In the genomic region with DNA sequence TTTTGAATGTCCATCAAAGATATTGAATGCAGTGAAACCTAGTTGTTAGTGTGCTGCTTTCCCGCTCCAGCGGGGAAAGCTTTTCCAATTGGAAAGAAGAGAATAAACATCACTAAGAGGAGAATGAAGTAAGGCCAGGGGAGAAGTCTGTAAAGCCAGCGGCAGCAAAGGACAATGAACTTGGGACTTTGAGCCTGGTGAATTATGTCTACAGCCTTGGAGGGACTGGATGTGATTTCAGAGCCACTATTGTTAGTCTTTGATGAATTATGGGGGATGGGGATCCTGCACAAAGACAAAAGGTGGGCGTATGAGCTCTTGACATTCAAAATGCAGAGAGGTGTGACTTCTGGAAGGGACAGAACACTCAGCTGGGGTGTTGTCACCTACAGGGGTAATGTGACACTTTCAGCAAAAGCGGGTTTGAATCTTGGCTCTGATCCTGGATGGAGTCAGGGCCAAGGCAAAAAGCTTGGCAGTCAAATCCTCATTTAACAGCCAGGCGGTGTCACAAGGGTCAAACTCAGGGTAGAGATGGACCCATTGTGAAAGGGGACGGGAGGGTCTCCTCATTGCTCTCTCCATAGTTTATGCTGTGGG, we compare ENCODE assay signal across 16 mouse cellular contexts. TPM values are rescaled to one million over a fixed set of nuclear protein-coding genes. Genes with fewer than 3 reads are reported as not detected.
A peak's percentile ranks its signal among the peaks of the same experiment; 100 is the strongest.
DNase-seq lines count a peak whose midpoint lies in the region; ATAC-seq lines count a peak whose summit lies in the region.
"Had no signal": no experiment of that assay in that cellular context is flagged by ENCODE, and none has a peak within 500 bp of the region (broad histone marks: within the 10 kb centered on the region; RNA-seq: fewer than 3 reads in every experiment).

No protein-coding gene starts in this region.

- intact Hi-C loops in heart, postnatal 10 days (cut with DNase I): no loop called here

- no peaks in the 10 kb centered on the region for H3K36me3 ChIP-seq in kidney, embryonic 16.5 days (ENCODE audit: insufficient read depth, low read length)
- H3K36me3 ChIP-seq in embryonic facial prominence, embryonic 10.5 days (replicated peaks): no peaks in the 10 kb centered on the region
- H3K36me3 ChIP-seq: embryonic facial prominence, embryonic 12.5 days; G1E; heart, embryonic 13.5 days; midbrain, embryonic 15.5 days had no signal

- H3K9me3 ChIP-seq in kidney, embryonic 16.5 days (ENCODE audit: low read length): 0 out of 2 replicates have a peak, but pooled peaks cover 2% of the 10 kb centered on the region
- no peaks in the 10 kb centered on the region for H3K9me3 ChIP-seq in embryonic facial prominence, embryonic 10.5 days
- H3K9me3 ChIP-seq: embryonic facial prominence, embryonic 12.5 days; G1E; heart, embryonic 13.5 days; midbrain, embryonic 15.5 days had no signal

- no peak for ATAC-seq in kidney, embryonic 16.5 days (ENCODE audit: low FRiP score, low TSS enrichment)
- ATAC-seq: hindbrain, embryonic 16.5 days; midbrain, embryonic 15.5 days had no signal

- WGBS in kidney, embryonic 16.5 days: 74% methylated on average over 7 of the region's 7 CpGs
- WGBS in large intestine, adult 2 months: 36% methylated on average over 7 of the region's 7 CpGs
- 88% methylated on average over 7 of the region's 7 CpGs for whole genome bisulfite sequencing in embryonic facial prominence, embryonic 10.5 days

- no peak overlapping the region for H3K4me2 ChIP-seq in kidney, embryonic 16.5 days (replicated peaks; ENCODE audit: low read depth, low read length)
- H3K4me2 ChIP-seq: embryonic facial prominence, embryonic 12.5 days; heart, embryonic 13.5 days; midbrain, embryonic 15.5 days had no signal

- peak; percentile 17 to 21 for DNase-seq in cerebellum, postnatal 10 days
- DNase-seq in cerebellum, postnatal 4 days (ENCODE audit: low spot score in 2 of 2): no peak
- DNase-seq in kidney, adult 8-10 months: peak; percentile 50 to 64
- peak; percentile 69 to 79 for DNase-seq in heart, postnatal 10 days
- peak; percentile 16 for DNase-seq in large intestine, adult 2 months (ENCODE audit: low read depth, low spot score)
- DNase-seq in embryonic facial prominence, embryonic 10.5 days (ENCODE audit: low spot score): no peak
- DNase-seq: B cell, adult 2 months; lung, adult 2 months; retina, postnatal 1 day had no signal

- H3K27me3 ChIP-seq in kidney, embryonic 16.5 days (ENCODE audit: insufficient read depth, low read length): no peaks in the 10 kb centered on the region
- H3K27me3 ChIP-seq in embryonic facial prominence, embryonic 10.5 days (replicated peaks; ENCODE audit: low read depth, poor library complexity, severe bottlenecking): no peaks in the 10 kb centered on the region
- H3K27me3 ChIP-seq: embryonic facial prominence, embryonic 12.5 days; heart, embryonic 13.5 days; midbrain, embryonic 15.5 days had no signal

- H3K4me1 ChIP-seq in kidney, embryonic 16.5 days (ENCODE audit: insufficient read depth, low read length): peaks cover 4% of the 10 kb centered on the region
- H3K4me1 ChIP-seq in embryonic facial prominence, embryonic 10.5 days: peaks cover 15% of the 10 kb centered on the region

- no peak overlapping the region for H3K9ac ChIP-seq in kidney, embryonic 16.5 days (replicated peaks; ENCODE audit: low read length)
- H3K9ac ChIP-seq: embryonic facial prominence, embryonic 12.5 days; heart, embryonic 13.5 days; midbrain, embryonic 15.5 days had no signal

- no peak overlapping the region for H3K27ac ChIP-seq in kidney, embryonic 16.5 days (ENCODE audit: low read length)
- no peak overlapping the region for H3K27ac ChIP-seq in embryonic facial prominence, embryonic 10.5 days (replicated peaks)
- H3K27ac ChIP-seq: embryonic facial prominence, embryonic 12.5 days; heart, embryonic 13.5 days; macrophage; midbrain, embryonic 15.5 days had no signal

- H3K4me3 ChIP-seq in kidney, embryonic 16.5 days (ENCODE audit: low read length): no peak overlapping the region
- H3K4me3 ChIP-seq in embryonic facial prominence, embryonic 10.5 days: no peak overlapping the region
- H3K4me3 ChIP-seq: embryonic facial prominence, embryonic 12.5 days; heart, embryonic 13.5 days; midbrain, embryonic 15.5 days had no signal

RNA-seq across cellular contexts. Expression of gene Unc5cl, which starts 46.2 kb away (rescaled TPM):
- 8.3 and 8.8 TPM in 2 replicates for polyA plus RNA-seq in kidney, embryonic 16.5 days (2015; fragmentation: Nextera tagmentation; extraction: Ambion mirVana)
- total RNA-seq in heart, postnatal 10 days (2021): under 1 TPM in 1 of 2 experiments, not detected in 1; 0.72 TPM
- 48.7 and 88.8 TPM in 2 replicates for polyA plus RNA-seq in large intestine, adult 2 months (2012; rRNA removed)
- polyA plus RNA-seq in embryonic facial prominence, embryonic 10.5 days (2016; fragmentation: Nextera tagmentation; extraction: Ambion mirVana): 0.20 and 0.51 TPM in 2 replicates
- polyA plus RNA-seq: macrophage had no signal

RNA-seq across cellular contexts. Expression of gene Tspo2, which starts 49.6 kb away (rescaled TPM):
- polyA plus RNA-seq in kidney, embryonic 16.5 days (2015; fragmentation: Nextera tagmentation; extraction: Ambion mirVana): 1.7 and 2.0 TPM in 2 replicates
- 1 to 10 TPM in 1 of 2 experiments, not detected in 1; 1.0 TPM for total RNA-seq in heart, postnatal 10 days (2021)
- 3.6 and 6.1 TPM in 2 replicates for polyA plus RNA-seq in large intestine, adult 2 months (2012; rRNA removed)
- 0.24 and 0.45 TPM in 2 replicates for polyA plus RNA-seq in embryonic facial prominence, embryonic 10.5 days (2016; fragmentation: Nextera tagmentation; extraction: Ambion mirVana)
- polyA plus RNA-seq: macrophage had no signal

Comparison
In these comparisons a context has a peak if more than half of its experiments do, and no peak if none do; other contexts are left out.
1. DNase-seq: peak in cerebellum, postnatal 10 days (2 of 2), kidney, adult 8-10 months (2 of 2), heart, postnatal 10 days (2 of 2) and large intestine, adult 2 months (single experiment); none in cerebellum, postnatal 4 days (0 of 2) and embryonic facial prominence, embryonic 10.5 days (single experiment).